Mouse (Mus musculus): Measurements from ENCODE around the gene Fam98c. TPM values are rescaled to one million over a fixed set of nuclear protein-coding genes. Genes with fewer than 3 reads are reported as not detected.

Fam98c gene
- polyA plus RNA-seq, 1 experiment from 2014 or later, result 18.4 TPM

DNA sequence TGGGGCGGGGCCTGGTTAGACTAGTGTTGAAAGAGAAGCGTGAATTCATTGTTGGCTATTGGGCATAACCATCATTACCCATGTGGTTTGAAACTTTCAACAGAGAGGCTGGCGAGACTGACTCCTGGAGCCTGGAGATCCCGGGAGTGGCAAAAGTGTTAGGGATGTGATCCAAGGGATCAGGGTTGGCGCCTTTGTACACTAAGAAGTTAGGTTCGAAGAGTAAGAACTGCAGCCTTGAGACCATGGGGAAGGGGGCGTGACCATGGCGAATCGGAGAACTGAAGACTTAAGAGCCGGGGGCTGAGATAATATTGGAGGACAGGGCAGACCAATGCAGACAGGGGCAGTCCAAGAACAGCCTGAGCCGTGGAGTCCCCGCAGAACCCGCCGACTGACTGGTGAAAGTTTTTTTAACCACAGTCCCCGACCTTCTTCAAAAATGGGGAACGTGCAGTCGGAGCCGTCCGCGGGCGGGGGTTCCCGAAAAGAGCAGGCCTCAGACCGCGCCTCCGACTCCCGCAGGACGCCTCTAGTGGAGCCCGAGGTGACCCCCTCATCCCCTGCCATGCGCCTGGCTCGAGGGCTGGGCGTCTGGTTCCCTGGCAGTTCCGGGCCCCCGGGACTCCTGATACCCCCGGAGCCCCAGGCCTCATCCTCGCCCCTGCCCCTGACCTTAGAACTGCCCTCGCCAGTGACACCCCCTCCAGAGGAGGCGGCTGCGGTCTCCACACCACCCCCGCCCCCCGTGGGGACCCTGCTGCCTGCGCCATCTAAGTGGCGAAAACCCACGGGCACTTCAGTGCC is 14.9 kb upstream of the Fam98c start:
- ATAC-seq, result no peak
- peak overlapping the region; percentile 67 for H3K4me3 ChIP-seq (replicated peaks)
- peaks cover 39% of the 10 kb centered on the region for H3K36me3 ChIP-seq
- no peaks in the 10 kb centered on the region for H3K9me3 ChIP-seq
- H3K4me2 ChIP-seq (replicated peaks), result peak overlapping the region; percentile 66
- peaks cover 47% of the 10 kb centered on the region for H3K27me3 ChIP-seq
- H3K27ac ChIP-seq, result no peak overlapping the region
- WGBS, result 1% methylated on average over 43 of the region's 43 CpGs
- H3K9ac ChIP-seq (replicated peaks), result peak overlapping the region; percentile 48
- H3K4me1 ChIP-seq (replicated peaks), result peaks cover 44% of the 10 kb centered on the region

DNA sequence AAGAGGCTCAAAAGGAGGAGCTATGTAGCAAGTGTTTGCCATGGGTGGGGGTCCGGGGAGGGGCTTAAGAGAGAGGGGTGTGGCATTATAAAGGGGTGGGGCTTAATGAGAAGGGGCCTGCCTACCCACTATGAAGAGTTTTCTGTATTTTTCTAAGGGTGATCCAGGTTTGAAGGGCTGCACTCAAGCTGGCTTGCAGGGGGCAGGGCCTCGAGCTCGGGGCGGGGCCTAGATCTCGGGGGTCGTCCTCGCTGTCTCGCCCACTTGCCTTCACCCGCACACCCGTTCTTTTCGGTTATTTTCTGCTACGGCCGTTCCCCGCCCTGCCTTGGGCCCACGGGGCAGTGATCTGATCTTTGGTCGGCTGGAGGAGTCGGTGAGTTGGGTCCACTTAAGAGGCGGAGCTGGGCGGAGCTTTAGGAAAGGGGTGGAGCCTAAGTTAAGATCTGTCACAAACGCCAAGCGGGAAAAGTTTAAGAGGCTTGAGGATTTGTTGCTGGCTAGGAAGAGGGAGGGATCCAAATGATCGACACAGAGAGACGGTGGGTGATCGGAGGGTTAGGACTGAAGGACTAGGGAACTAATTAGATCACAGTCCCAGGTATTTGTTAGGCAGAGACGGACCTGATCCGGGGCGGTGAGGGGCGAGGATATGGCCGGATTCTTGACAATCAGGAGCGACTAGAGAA is 14.2 kb upstream of the Fam98c start, which contains the start of the genes Ggn and Spred3:
Gene Ggn, plus strand, starts transcription at position 145 of the 689 bp plus-strand sequence.
Gene Spred3, minus strand, starts transcription at position 346 of the 689 bp plus-strand sequence.
- Histone ChIP-seq H3K4me2 (replicated peaks) (peak within 1 kb of the TSS; percentile 66), H3K4me3 (replicated peaks) (peak within 1 kb of the TSS; percentile 67), H3K4me1 (replicated peaks) (peaks cover 44% of the 10 kb centered on the region), H3K27ac (peak within 1 kb of the TSS; percentile 87), H3K9me3 (no peaks in the 10 kb centered on the region), H3K36me3 (peaks cover 31% of the 10 kb centered on the region), H3K27me3 (peaks cover 47% of the 10 kb centered on the region), H3K9ac (replicated peaks) (peak within 1 kb of the TSS; percentile 70)
- WGBS, result under 1% methylated on average over 30 of the region's 30 CpGs
- ATAC-seq, result peak; percentile 44

GRCm38 (mm10) chr7:29169231-29170065 is 13.4 kb upstream of the Fam98c start:
- Histone ChIP-seq H3K9me3 (no peaks in the 10 kb centered on the region), H3K4me2 (replicated peaks) (peak overlapping the region; percentile 66), H3K27me3 (peaks cover 39% of the 10 kb centered on the region), H3K4me3 (replicated peaks) (peak overlapping the region; percentile 67), H3K4me1 (replicated peaks) (peaks cover 44% of the 10 kb centered on the region), H3K36me3 (peaks cover 24% of the 10 kb centered on the region), H3K9ac (replicated peaks) (peak overlapping the region; percentile 70), H3K27ac (peak overlapping the region; percentile 87)
- WGBS, result under 1% methylated on average over 31 of the region's 39 CpGs
- ATAC-seq, result peak; percentile 76

DNA sequence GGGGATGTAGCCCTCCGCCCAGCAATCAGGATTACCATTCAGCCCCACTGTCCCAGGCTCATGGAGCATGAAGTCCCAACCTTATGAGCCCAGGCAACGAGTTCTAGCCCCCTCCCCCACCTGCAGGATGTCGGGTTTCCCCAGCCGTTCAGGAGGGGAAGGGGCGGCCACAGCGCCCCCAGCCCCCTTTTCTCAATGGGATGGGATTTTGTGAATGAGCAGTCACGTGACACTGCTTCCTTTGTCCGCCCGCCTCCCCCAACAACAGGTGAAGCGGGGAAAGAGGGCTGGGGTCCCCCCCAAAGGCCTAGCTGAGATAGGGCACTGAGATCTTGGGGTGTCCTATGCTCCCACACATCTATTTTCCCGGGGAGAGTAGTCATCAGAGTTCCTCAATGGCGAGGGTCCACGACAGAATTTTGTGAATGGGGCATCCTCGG is 12.8 kb upstream of the Fam98c start:
- peak; percentile 25 for ATAC-seq
- H3K27ac ChIP-seq, result peak overlapping the region; percentile 87
- peaks cover 17% of the 10 kb centered on the region for H3K36me3 ChIP-seq
- peaks cover 44% of the 10 kb centered on the region for H3K4me1 ChIP-seq (replicated peaks)
- H3K4me3 ChIP-seq (replicated peaks), result peak overlapping the region; percentile 67
- H3K9ac ChIP-seq (replicated peaks), result peak overlapping the region; percentile 70
- H3K27me3 ChIP-seq, result peaks cover 33% of the 10 kb centered on the region
- H3K4me2 ChIP-seq (replicated peaks), result peak overlapping the region; percentile 66
- H3K9me3 ChIP-seq, result no peaks in the 10 kb centered on the region
- WGBS, result 1% methylated on average over 14 of the region's 14 CpGs

GRCm38 (mm10) chr7:29168121-29168695 is 12.2 kb upstream of the Fam98c start:
- WGBS, result 4% methylated on average over 10 of the region's 10 CpGs
- peak overlapping the region; percentile 70 for H3K9ac ChIP-seq (replicated peaks)
- peaks cover 11% of the 10 kb centered on the region for H3K36me3 ChIP-seq
- H3K27me3 ChIP-seq, result peaks cover 27% of the 10 kb centered on the region
- 0 out of 2 replicates have a peak, but pooled peaks have one; percentile 0 for ATAC-seq
- no peaks in the 10 kb centered on the region for H3K9me3 ChIP-seq
- peak overlapping the region; percentile 66 for H3K4me2 ChIP-seq (replicated peaks)
- H3K27ac ChIP-seq, result peak overlapping the region; percentile 87
- H3K4me1 ChIP-seq (replicated peaks), result peaks cover 44% of the 10 kb centered on the region
- peak overlapping the region; percentile 67 for H3K4me3 ChIP-seq (replicated peaks)

- H3K4me1 ChIP-seq (replicated peaks), result peaks cover 44% of the 10 kb centered on the region
- no peak for ATAC-seq
- peaks cover 9% of the 10 kb centered on the region for H3K36me3 ChIP-seq
- peak overlapping the region; percentile 66 for H3K4me2 ChIP-seq (replicated peaks)
- H3K27me3 ChIP-seq, result peaks cover 21% of the 10 kb centered on the region
- no peak overlapping the region for H3K27ac ChIP-seq
- peak overlapping the region; percentile 67 for H3K4me3 ChIP-seq (replicated peaks)
- peak overlapping the region; percentile 70 for H3K9ac ChIP-seq (replicated peaks)
- 10% methylated on average over 19 of the region's 19 CpGs for WGBS
- no peaks in the 10 kb centered on the region for H3K9me3 ChIP-seq
Observed at GRCm38 (mm10) chr7:29167656-29168055, 11.6 kb upstream of the Fam98c start.

DNA sequence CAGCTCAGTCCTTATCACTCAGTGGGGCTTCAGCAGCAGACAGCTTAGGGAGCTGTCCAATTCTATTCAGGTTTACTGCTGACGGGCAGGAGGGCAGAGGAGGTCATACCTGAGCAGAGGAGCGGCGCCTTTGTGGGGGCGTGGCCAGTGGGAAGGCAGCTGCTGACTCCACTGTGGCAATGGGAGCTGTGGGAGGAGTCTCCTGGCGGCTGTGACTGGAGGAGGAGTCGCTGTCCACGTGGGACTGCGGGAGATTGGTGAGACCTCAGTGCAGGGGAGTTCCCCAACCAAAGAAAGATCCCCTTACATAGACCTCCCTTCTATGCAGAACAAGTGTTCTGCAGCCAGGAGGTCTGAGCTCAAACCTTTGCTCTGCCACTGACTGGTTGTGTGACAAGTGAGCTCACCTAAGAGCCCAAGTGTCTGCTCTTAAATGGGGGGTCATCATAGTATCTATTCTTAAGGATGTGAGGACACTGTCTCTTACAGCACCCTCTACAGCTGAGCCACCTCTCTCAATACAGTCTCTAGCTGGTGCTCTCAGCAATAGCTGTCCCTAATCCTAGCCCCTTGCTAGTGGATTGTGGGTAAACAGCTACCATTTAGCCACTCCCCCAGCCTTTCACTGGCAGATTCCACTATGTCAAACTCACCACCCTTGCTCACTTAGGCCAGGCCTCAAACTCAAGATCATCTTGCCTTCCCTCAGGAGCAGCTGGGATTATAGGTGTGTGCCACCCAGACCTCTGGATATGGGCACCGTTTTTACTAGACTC is 6.9 kb upstream of the Fam98c start:
- 17% methylated on average over 9 of the region's 9 CpGs for WGBS
- H3K9ac ChIP-seq (replicated peaks), result no peak overlapping the region
- peaks cover 29% of the 10 kb centered on the region for H3K36me3 ChIP-seq
- no peak overlapping the region for H3K4me3 ChIP-seq (replicated peaks)
- H3K9me3 ChIP-seq, result no peaks in the 10 kb centered on the region
- H3K4me2 ChIP-seq (replicated peaks), result no peak overlapping the region
- peaks cover 23% of the 10 kb centered on the region for H3K27me3 ChIP-seq
- ATAC-seq, result no peak
- peaks cover 9% of the 10 kb centered on the region for H3K4me1 ChIP-seq (replicated peaks)
- H3K27ac ChIP-seq, result no peak overlapping the region

GRCm38 (mm10) chr7:29162294-29162693 is 6.3 kb upstream of the Fam98c start:
- Histone ChIP-seq H3K4me3 (replicated peaks) (no peak overlapping the region), H3K9ac (replicated peaks) (no peak overlapping the region), H3K36me3 (peaks cover 29% of the 10 kb centered on the region), H3K27me3 (peaks cover 22% of the 10 kb centered on the region), H3K4me1 (replicated peaks) (peaks cover 2% of the 10 kb centered on the region), H3K4me2 (replicated peaks) (no peak overlapping the region), H3K9me3 (no peaks in the 10 kb centered on the region), H3K27ac (no peak overlapping the region)
- no peak for ATAC-seq
- 83% methylated on average over 5 of the region's 5 CpGs for WGBS

DNA sequence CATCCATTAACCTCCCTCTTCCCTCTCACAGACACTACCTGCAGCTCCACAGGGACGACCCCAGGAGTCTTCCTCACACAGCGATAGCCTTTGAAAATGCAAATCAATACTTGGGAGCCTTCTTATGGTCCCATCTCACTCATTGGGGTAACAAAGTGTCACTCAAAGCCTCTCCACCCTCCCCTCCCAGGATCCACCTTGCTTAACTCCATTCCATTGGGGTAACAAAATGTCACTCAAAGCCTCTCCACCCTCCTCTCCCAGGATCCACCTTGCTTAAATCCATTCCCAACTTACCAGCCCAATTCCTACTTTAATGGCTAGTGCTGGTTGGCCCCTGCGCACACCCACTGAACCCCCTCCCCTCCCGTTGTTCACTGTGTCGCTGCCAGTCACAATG is 2.2 kb upstream of the Fam98c start:
- WGBS, result 3% methylated on average over 5 of the region's 5 CpGs

DNA sequence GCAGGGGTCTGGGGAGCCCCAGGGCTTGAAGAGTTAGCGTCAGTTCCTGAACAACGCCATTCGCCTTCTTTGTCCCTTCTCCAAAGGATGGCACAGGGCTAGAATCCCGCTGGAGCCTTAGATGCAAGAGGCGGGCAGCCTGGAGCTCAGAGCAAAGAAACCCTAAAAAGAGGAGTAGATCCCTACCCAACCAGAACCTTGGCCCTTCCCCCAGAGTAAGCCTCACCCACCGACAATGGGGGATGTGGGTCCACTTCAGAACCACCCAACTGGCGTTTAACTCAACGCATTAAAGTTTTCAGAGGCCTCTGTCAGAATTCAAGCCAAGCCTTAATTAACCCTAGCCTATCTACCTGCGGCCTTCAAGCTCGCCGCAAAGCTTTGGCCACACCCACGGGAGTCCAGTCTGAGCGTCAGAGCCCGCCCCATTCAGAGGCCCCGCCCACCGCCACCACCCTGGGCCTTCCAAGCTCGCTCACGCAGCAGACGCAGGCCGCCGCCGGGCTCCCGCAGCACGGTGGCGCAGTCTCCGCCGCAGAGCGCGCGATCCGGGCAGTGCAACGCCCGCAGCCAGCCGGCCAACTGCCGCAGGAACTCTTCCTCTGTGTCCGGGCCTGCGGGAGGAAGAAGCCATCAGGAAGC is 717 bp downstream of the Fam98c start:
- H3K9me3 ChIP-seq, result no peaks in the 10 kb centered on the region
- H3K4me2 ChIP-seq (replicated peaks), result peak overlapping the region; percentile 97
- H3K27me3 ChIP-seq, result peaks cover 22% of the 10 kb centered on the region
- WGBS, result 6% methylated on average over 37 of the region's 37 CpGs
- H3K36me3 ChIP-seq, result no peaks in the 10 kb centered on the region
- peak overlapping the region; percentile 86 for H3K4me3 ChIP-seq (replicated peaks)
- peak overlapping the region; percentile 80 for H3K9ac ChIP-seq (replicated peaks)
- ATAC-seq, result peak; percentile 90
- peak overlapping the region; percentile 93 for H3K27ac ChIP-seq
- H3K4me1 ChIP-seq (replicated peaks), result peaks cover 15% of the 10 kb centered on the region

More for the DNA sequence above, 2.2 kb upstream of the Fam98c start:
- Histone ChIP-seq H3K4me2 (replicated peaks) (no peak overlapping the region), H3K4me3 (replicated peaks) (no peak overlapping the region), H3K27me3 (peaks cover 22% of the 10 kb centered on the region), H3K4me1 (replicated peaks) (peaks cover 15% of the 10 kb centered on the region), H3K9me3 (no peaks in the 10 kb centered on the region), H3K27ac (no peak overlapping the region), H3K9ac (replicated peaks) (no peak overlapping the region), H3K36me3 (peaks cover 25% of the 10 kb centered on the region)
- ATAC-seq, result no peak

All from midbrain, embryonic 13.5 days (tissue).